Mouse (Mus musculus): ENCODE measurements at regions not wholly inside any gene's neighbourhood (a gene's known extent, or its start where the extent isn't known, plus 50 kb on each side); places are given as distances from the start of the nearest gene placed in this dataset.

DNA sequence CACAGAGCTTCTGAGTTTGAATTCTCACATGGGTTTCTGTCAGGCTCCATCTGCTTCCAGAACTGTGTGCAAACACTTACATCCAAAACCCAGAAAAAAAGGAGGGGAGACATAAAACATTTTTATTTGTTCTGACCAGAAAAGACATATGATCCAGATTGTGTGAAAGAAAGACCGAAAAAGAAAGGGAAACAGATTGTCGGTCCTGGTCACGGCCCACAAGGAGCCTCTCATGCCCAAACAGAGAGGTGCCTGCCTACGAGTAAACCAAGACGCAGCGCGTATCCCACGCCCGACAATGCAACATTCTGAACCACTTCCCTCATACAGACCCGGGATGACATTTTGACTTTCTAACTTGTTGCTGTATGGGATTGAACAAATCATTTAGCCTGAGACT is 65.3 kb upstream of the Rgma start:
- TF ChIP-seq POLR2A (IDR thresholded peaks at IDR 0.05; ENCODE audit: insufficient read depth, low read depth, low read length): no peak
- no peak for TF ChIP-seq CTCF (IDR thresholded peaks at IDR 0.05; ENCODE audit: insufficient read depth, low read depth, low read length)
